Mouse (Mus musculus) brain, embryonic 14.5 days (tissue): ENCODE results near the gene Ubl4a.

Experiments used
- CTCF ChIP-seq: fragments of 200-500 bp; IDR thresholded peaks from 2 replicates; pipeline ENCODE4 v1.5.1; 2012; ENCODE audit warnings: inconsistent platforms, mild to moderate bottlenecking, moderate library complexity, borderline replicate concordance; ENCODE audit not compliant: insufficient read depth, insufficient read length; ENCODE audit errors: extremely low read depth
- POLR2A ChIP-seq: fragments of 200-500 bp; IDR thresholded peaks from 2 replicates; pipeline ENCODE4 v1.6.1; 2012; ENCODE audit warnings: mild to moderate bottlenecking, inconsistent platforms, borderline replicate concordance; ENCODE audit not compliant: poor library complexity, insufficient read depth, insufficient read length, severe bottlenecking; ENCODE audit errors: extremely low read depth

DNA sequence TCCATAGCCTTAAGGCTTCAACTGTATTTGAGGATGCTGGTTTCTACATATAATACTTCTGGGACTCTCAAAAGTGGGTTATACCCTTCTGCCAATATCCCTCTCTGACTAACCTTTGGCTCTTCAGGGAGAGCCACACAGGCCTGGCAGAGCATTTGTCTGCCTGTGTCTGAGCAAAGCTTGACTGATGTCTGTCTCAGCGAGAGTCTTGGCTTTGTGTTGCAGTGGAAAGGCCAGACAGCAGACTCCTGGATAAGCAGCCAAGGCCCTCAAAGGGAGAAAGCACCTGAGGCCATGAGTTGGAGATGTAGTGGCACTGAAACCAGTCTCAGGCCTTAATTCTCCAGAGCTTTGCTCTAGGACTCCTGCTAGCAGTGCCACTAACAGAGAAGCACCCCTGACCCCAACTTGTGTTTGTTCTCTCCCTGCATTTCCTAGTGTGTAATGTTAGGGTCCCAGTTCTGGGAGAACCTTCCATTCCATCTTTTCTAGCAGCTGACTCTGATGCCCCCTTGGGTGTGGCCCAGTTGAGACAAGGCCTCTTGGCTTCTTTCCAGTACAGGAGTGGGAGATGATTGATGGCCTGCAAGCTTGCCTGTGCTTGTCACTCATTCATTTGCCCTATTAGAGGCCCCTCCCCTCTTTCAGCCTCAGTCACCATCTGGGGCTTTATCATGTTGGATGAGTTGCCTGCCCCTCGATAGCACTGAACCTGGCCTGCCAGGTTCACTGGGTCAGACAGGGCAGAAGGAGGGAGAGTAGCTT is 42.7 kb downstream of the Ubl4a start:
- TF ChIP-seq CTCF (no peak), POLR2A (no peak)
